Mouse (Mus musculus) c-Kit-negative CD71-positive TER-119-positive erythroid progenitor cells, embryonic 14.5 days (primary cell): ENCODE measurements at regions not wholly inside any gene's neighbourhood (a gene's known extent, or its start where the extent isn't known, plus 50 kb on each side); places are given as distances from the start of the nearest gene placed in this dataset.
"Not testable (repeated sequence)": the region's sequence is repeated elsewhere in the genome, so short reads cannot be mapped to it uniquely, and the experiment has no call there.

Source experiments
- DNase-seq: peaks from one replicate; pipeline ENCODE4 v3.0.0-alpha.2; 2013; ENCODE audit warnings: low read depth, low spot score

GRCm38 (mm10) chr12:113701841-113702240, 158.1 kb downstream of the Adam6a start:
- not testable (repeated sequence) for DNase-seq

GRCm38 (mm10) chr12:113716406-113716805, 172.7 kb downstream of the Adam6a start:
- not testable (repeated sequence) for DNase-seq

GRCm38 (mm10) chr12:113735847-113736246, 192.1 kb downstream of the Adam6a start:
- DNase-seq, result no peak

GRCm38 (mm10) chr12:113746277-113746676, 202.6 kb downstream of the Adam6a start:
- DNase-seq, result no peak

GRCm38 (mm10) chr12:113747987-113748386, 204.3 kb downstream of the Adam6a start:
- no peak for DNase-seq

GRCm38 (mm10) chr12:113769587-113769986, 225.9 kb downstream of the Adam6a start:
- no peak for DNase-seq

GRCm38 (mm10) chr12:113795876-113796275, 252.2 kb downstream of the Adam6a start:
- DNase-seq, result not testable (repeated sequence)

GRCm38 (mm10) chr12:113826377-113826776, 282.7 kb downstream of the Adam6a start:
- DNase-seq, result peak; percentile 4

- DNase-seq, result no peak
These were observed 315.2 kb downstream of the Adam6a start for GRCm38 (mm10) chr12:113858893-113859292.

GRCm38 (mm10) chr12:113878826-113879225, 335.1 kb downstream of the Adam6a start:
- DNase-seq, result no peak

GRCm38 (mm10) chr12:113896152-113896551, 352.4 kb downstream of the Adam6a start:
- DNase-seq, result no peak

GRCm38 (mm10) chr12:113906459-113906858, 362.8 kb downstream of the Adam6a start:
- no peak for DNase-seq

GRCm38 (mm10) chr12:113907751-113908150, 364.0 kb downstream of the Adam6a start:
- DNase-seq, result no peak

GRCm38 (mm10) chr12:113911770-113912169, 368.1 kb downstream of the Adam6a start:
- DNase-seq, result no peak

- no peak for DNase-seq
These were observed 397.0 kb downstream of the Adam6a start for GRCm38 (mm10) chr12:113940721-113941120.

GRCm38 (mm10) chr12:113943661-113944327, 400.1 kb downstream of the Adam6a start:
- DNase-seq, result not testable (repeated sequence)

- not testable (repeated sequence) for DNase-seq
These were observed 402.1 kb downstream of the Adam6a start for GRCm38 (mm10) chr12:113945786-113946185.

GRCm38 (mm10) chr12:113948017-113948416, 404.3 kb downstream of the Adam6a start:
- not testable (repeated sequence) for DNase-seq

- no peak for DNase-seq
These were observed 430.6 kb downstream of the Adam6a start for GRCm38 (mm10) chr12:113974271-113974670.

GRCm38 (mm10) chr12:113981613-113982012, 437.9 kb downstream of the Adam6a start:
- not testable (repeated sequence) for DNase-seq

- DNase-seq, result no peak
These were observed 443.7 kb downstream of the Adam6a start for GRCm38 (mm10) chr12:113987233-113987990.

GRCm38 (mm10) chr12:113992425-113992824, 448.7 kb downstream of the Adam6a start:
- DNase-seq, result no peak

GRCm38 (mm10) chr12:113994284-113994683, 450.6 kb downstream of the Adam6a start:
- not testable (repeated sequence) for DNase-seq
